Mouse (Mus musculus): ENCODE data around the gene Osbpl6. TPM values are rescaled to one million over a fixed set of nuclear protein-coding genes. Genes with fewer than 3 reads are reported as not detected.

Osbpl6 gene
- total and polyA plus RNA-seq, 3 experiments, result 0.04 TPM; not detected in 2

- no peak for DNase-seq (ENCODE audit: low read depth, low spot score)
- H3K27ac ChIP-seq (ENCODE audit: control insufficient read depth, low read depth, low read length), result no peak overlapping the region
- no peaks in the 10 kb centered on the region for H3K9me3 ChIP-seq (replicated peaks; ENCODE audit: insufficient read depth, low read length)
- TF ChIP-seq CTCF (IDR thresholded peaks at IDR 0.05 in 2 of 3, conservative IDR thresholded peaks at IDR 0.05 in 1 of 3; ENCODE audit: control insufficient read depth in 1 of 3, insufficient read depth in 1 of 3, low read depth in 2 of 3, low read length in 3 of 3, poor library complexity in 1 of 3, severe bottlenecking in 1 of 3) (no peak), USF2 (IDR thresholded peaks at IDR 0.05; ENCODE audit: borderline replicate concordance in 1 of 2, insufficient read depth in 1 of 2, low read depth in 1 of 2, low read length in 2 of 2) (no peak), ELF1 (IDR thresholded peaks at IDR 0.05; ENCODE audit: low read depth, low read length) (no peak), ZC3H11A (IDR thresholded peaks at IDR 0.05; ENCODE audit: low read depth, low read length) (no peak), KAT2A (conservative IDR thresholded peaks at IDR 0.05; ENCODE audit: low read depth, low read length) (no peak), POLR2AphosphoS2 (IDR thresholded peaks at IDR 0.05; ENCODE audit: low read length) (no peak), MEF2A (IDR thresholded peaks at IDR 0.05; ENCODE audit: extremely low read depth, insufficient replicate concordance, low read depth, low read length, poor library complexity, severe bottlenecking) (no peak)
- H3K36me3 ChIP-seq (ENCODE audit: control insufficient read depth in 1 of 2, insufficient read depth in 2 of 2, low read length in 2 of 2), result no peaks in the 10 kb centered on the region
- H3K9ac ChIP-seq (ENCODE audit: control insufficient read depth, low read depth, low read length, poor library complexity, severe bottlenecking), result no peak overlapping the region
- no peaks in the 10 kb centered on the region for H3K79me2 ChIP-seq (ENCODE audit: control insufficient read depth, insufficient read depth, low read length, poor library complexity)
- no peak overlapping the region for H3K4me3 ChIP-seq (ENCODE audit: control insufficient read depth in 1 of 2, insufficient read depth in 1 of 2, low read depth in 2 of 2, low read length in 2 of 2)
- H3K27me3 ChIP-seq (ENCODE audit: control insufficient read depth in 1 of 2, insufficient read depth in 2 of 2, low read length in 2 of 2), result no peaks in the 10 kb centered on the region; a peak in 1 of 4 replicates
- no peaks in the 10 kb centered on the region for H3K4me1 ChIP-seq (ENCODE audit: control insufficient read depth in 1 of 2, insufficient read depth in 2 of 2, low read length in 2 of 2)
These were observed 183.9 kb downstream of the Osbpl6 start for GRCm38 (mm10) chr2:76590221-76590620.

GRCm38 (mm10) chr2:76592401-76592924, 186.2 kb downstream of the Osbpl6 start:
- H3K9ac ChIP-seq (ENCODE audit: control insufficient read depth, low read depth, low read length, poor library complexity, severe bottlenecking), result no peak overlapping the region
- no peak for DNase-seq (ENCODE audit: low read depth, low spot score)
- no peak overlapping the region for H3K27ac ChIP-seq (ENCODE audit: control insufficient read depth, low read depth, low read length)
- H3K36me3 ChIP-seq (ENCODE audit: control insufficient read depth in 1 of 2, insufficient read depth in 2 of 2, low read length in 2 of 2), result no peaks in the 10 kb centered on the region
- no peaks in the 10 kb centered on the region for H3K9me3 ChIP-seq (replicated peaks; ENCODE audit: insufficient read depth, low read length)
- H3K27me3 ChIP-seq (ENCODE audit: control insufficient read depth in 1 of 2, insufficient read depth in 2 of 2, low read length in 2 of 2), result no peaks in the 10 kb centered on the region; a peak in 1 of 4 replicates
- H3K4me1 ChIP-seq (ENCODE audit: control insufficient read depth in 1 of 2, insufficient read depth in 2 of 2, low read length in 2 of 2), result no peaks in the 10 kb centered on the region
- H3K79me2 ChIP-seq (ENCODE audit: control insufficient read depth, insufficient read depth, low read length, poor library complexity), result no peaks in the 10 kb centered on the region
- H3K4me3 ChIP-seq (ENCODE audit: control insufficient read depth in 1 of 2, insufficient read depth in 1 of 2, low read depth in 2 of 2, low read length in 2 of 2), result no peak overlapping the region
- TF ChIP-seq KAT2A (conservative IDR thresholded peaks at IDR 0.05; ENCODE audit: low read depth, low read length) (no peak), NELFE (IDR thresholded peaks at IDR 0.05; ENCODE audit: low read depth, low read length) (no peak), ZC3H11A (IDR thresholded peaks at IDR 0.05; ENCODE audit: low read depth, low read length) (no peak), EP300 (IDR thresholded peaks at IDR 0.05; ENCODE audit: low read depth in 1 of 2, low read length in 2 of 2) (no peak), TCF12 (IDR thresholded peaks at IDR 0.05; ENCODE audit: low read depth, low read length) (no peak), UBTF (IDR thresholded peaks at IDR 0.05; ENCODE audit: borderline replicate concordance, insufficient read depth, low read depth, low read length) (no peak), ETS1 (IDR thresholded peaks at IDR 0.05; ENCODE audit: low read depth, low read length) (no peak), MEF2A (IDR thresholded peaks at IDR 0.05; ENCODE audit: extremely low read depth, insufficient replicate concordance, low read depth, low read length, poor library complexity, severe bottlenecking) (no peak), TAL1 (IDR thresholded peaks at IDR 0.05; ENCODE audit: low read length) (no peak), USF1 (IDR thresholded peaks at IDR 0.05; ENCODE audit: low read depth, low read length) (no peak), ZKSCAN1 (IDR thresholded peaks at IDR 0.05; ENCODE audit: low read depth, low read length) (no peak), GATA1 (IDR thresholded peaks at IDR 0.05; ENCODE audit: low read depth, low read length) (no peak), MAFK (IDR thresholded peaks at IDR 0.05; ENCODE audit: borderline replicate concordance, low read depth, low read length) (no peak), POLR2AphosphoS2 (IDR thresholded peaks at IDR 0.05; ENCODE audit: low read length) (no peak), RCOR1 (IDR thresholded peaks at IDR 0.05; ENCODE audit: low read depth, low read length) (no peak), MAZ (IDR thresholded peaks at IDR 0.05; ENCODE audit: low read depth, low read length) (no peak), E2F4 (IDR thresholded peaks at IDR 0.05; ENCODE audit: borderline replicate concordance, low read depth, low read length) (no peak), MYB (IDR thresholded peaks at IDR 0.05; ENCODE audit: low read depth, low read length) (no peak)

Measured in MEL (cell line).